Mouse (Mus musculus) lung, postnatal 0 days (tissue): ENCODE data around the gene Coil. TPM values are rescaled to one million over a fixed set of nuclear protein-coding genes. Genes with fewer than 3 reads are reported as not detected.
"Not testable (repeated sequence)": the region's sequence is repeated elsewhere in the genome, so short reads cannot be mapped to it uniquely, and the experiment has no call there.

ENCODE experiments used
- ATAC-seq: fragments of 200-750 bp; cut with Nextera tagmentation; 2 replicates; pipeline ENCODE4 v1.8.0; 2017; ENCODE audit warnings: moderate library complexity
- DNase-seq: peaks from one replicate; pipeline ENCODE4 v3.0.0-alpha.2; 2016; ENCODE audit warnings: low spot score
- H3K27ac ChIP-seq: fragments of 300-500 bp; sonication (generic); 2 replicates; pipeline ENCODE4 v1.5.1; 2014; ENCODE audit warnings: antibody characterized with exemption, mild to moderate bottlenecking, low read length, mixed read lengths
- H3K27me3 ChIP-seq: fragments of 300-500 bp; sonication (generic); replicated peaks from 2 replicates; pipeline ENCODE4 v1.6.1; 2014; ENCODE audit warnings: low read length, mixed read lengths; ENCODE audit not compliant: insufficient read depth
- H3K36me3 ChIP-seq: fragments of 300-500 bp; sonication (generic); 2 replicates; pipeline ENCODE4 v1.6.1; 2014; ENCODE audit warnings: low read length, mixed read lengths; ENCODE audit not compliant: insufficient read depth
- H3K4me1 ChIP-seq: fragments of 300-500 bp; sonication (generic); 2 replicates; pipeline ENCODE4 v1.6.1; 2014; ENCODE audit warnings: antibody characterized with exemption, low read depth, low read length, mixed read lengths; ENCODE audit not compliant: insufficient read depth
- H3K4me2 ChIP-seq: fragments of 300-500 bp; sonication (generic); replicated peaks from 2 replicates; pipeline ENCODE4 v1.6.1; 2014; ENCODE audit warnings: low read depth, mild to moderate bottlenecking, low read length, moderate library complexity, mixed read lengths
- H3K4me3 ChIP-seq: fragments of 300-500 bp; sonication (generic); 2 replicates; pipeline ENCODE4 v1.5.1; 2014; ENCODE audit warnings: low read depth, low read length
- H3K9ac ChIP-seq: fragments of 300-500 bp; sonication (generic); replicated peaks from 2 replicates; pipeline ENCODE4 v1.6.1; 2014; ENCODE audit warnings: low read depth, mild to moderate bottlenecking
- H3K9me3 ChIP-seq: fragments of 300-500 bp; sonication (generic); 2 replicates; pipeline ENCODE4 v1.6.1; 2016; ENCODE audit warnings: low read length, mixed read lengths
- CTCF ChIP-seq: IDR thresholded peaks from 2 replicates; pipeline ENCODE4 v1.5.1; 2016; ENCODE audit warnings: antibody characterized with exemption, mild to moderate bottlenecking
- EP300 ChIP-seq: IDR thresholded peaks from 2 replicates; pipeline ENCODE4 v1.6.1; 2016; ENCODE audit warnings: antibody characterized with exemption, mild to moderate bottlenecking, control low read depth
- WGBS: fragments of 180-500 bp; shearing (Covaris S2); extraction: QIAGEN DNeasy Blood & Tissue Kit; methylation state at CpG from one replicate; pipeline ENCODE4 v1.1.7; 2014; 5-methylcytosine and 5-hydroxymethylcytosine counted together
- polyA plus RNA-seq: library from polyadenylated mRNA; unstranded; fragments of >200 nt; fragmentation: Nextera tagmentation; extraction: Ambion mirVana; gene quantifications from 2 replicates; pipeline ENCODE4 v1.2.1, GENCODE M21; 2015

The Coil gene
- polyA plus RNA-seq, 1 experiment from 2014 or later = 5.6 TPM

GRCm38 (mm10) chr11:89035552-89035951, 65.5 kb downstream of the Coil start:
- no peaks in the 10 kb centered on the region for H3K27me3 ChIP-seq
- H3K4me3 ChIP-seq = no peak overlapping the region
- H3K9me3 ChIP-seq = no peaks in the 10 kb centered on the region
- H3K27ac ChIP-seq = no peak overlapping the region
- 63% methylated on average over 3 of the region's 3 CpGs for WGBS
- DNase-seq (peak; percentile 54), ATAC-seq (0 out of 2 replicates have a peak, but pooled peaks have one; percentile 12)
- H3K4me2 ChIP-seq = no peak overlapping the region
- no peaks in the 10 kb centered on the region for H3K4me1 ChIP-seq
- peaks cover 4% of the 10 kb centered on the region; the same call in 1 of the 2 replicates for H3K36me3 ChIP-seq
- no peak overlapping the region for H3K9ac ChIP-seq
- TF ChIP-seq CTCF = no peak
- peak; percentile 39; the same call in 1 of the 2 replicates for TF ChIP-seq EP300

- Histone ChIP-seq H3K36me3 (peaks cover 12% of the 10 kb centered on the region; the same call in 1 of the 2 replicates), H3K27ac (no peak overlapping the region), H3K27me3 (no peaks in the 10 kb centered on the region), H3K4me3 (no peak overlapping the region), H3K9ac (no peak overlapping the region), H3K9me3 (no peaks in the 10 kb centered on the region), H3K4me2 (no peak overlapping the region), H3K4me1 (no peaks in the 10 kb centered on the region)
- TF ChIP-seq CTCF (no peak), EP300 (no peak)
- ATAC-seq (no peak), DNase-seq (no peak)
- WGBS = 85% methylated on average over 6 of the region's 6 CpGs
These were observed 68.4 kb downstream of the Coil start for GRCm38 (mm10) chr11:89038496-89038895.

- TF ChIP-seq CTCF (peak; percentile 97), EP300 (no peak)
- H3K4me2 ChIP-seq = no peak overlapping the region
- H3K4me3 ChIP-seq = no peak overlapping the region
- H3K9ac ChIP-seq = no peak overlapping the region
- no peaks in the 10 kb centered on the region for H3K9me3 ChIP-seq
- no peak overlapping the region for H3K27ac ChIP-seq
- ATAC-seq (peak; percentile 47; the same call in 1 of the 2 replicates), DNase-seq (peak; percentile 73)
- no peaks in the 10 kb centered on the region for H3K27me3 ChIP-seq
- WGBS = 21% methylated on average over 3 of the region's 3 CpGs
- no peaks in the 10 kb centered on the region for H3K4me1 ChIP-seq
- H3K36me3 ChIP-seq = peaks cover 12% of the 10 kb centered on the region; the same call in 1 of the 2 replicates
These were observed 69.3 kb downstream of the Coil start for GRCm38 (mm10) chr11:89039325-89039724.

- not testable (repeated sequence) for H3K27ac ChIP-seq, DNase-seq, H3K4me3 ChIP-seq, H3K9me3 ChIP-seq, H3K4me2 ChIP-seq, ATAC-seq, H3K4me1 ChIP-seq, H3K9ac ChIP-seq, H3K27me3 ChIP-seq
- WGBS = 86% methylated on average over 6 of the region's 7 CpGs
- peaks cover 12% of the 10 kb centered on the region; the same call in 1 of the 2 replicates for H3K36me3 ChIP-seq
These were observed 71.0 kb downstream of the Coil start for GRCm38 (mm10) chr11:89041073-89041472.

Other genes with a start within 250 kb of the Coil start
- gene Akap1, start 105.7 kb upstream of the Coil start, polyA plus RNA-seq = 12.6 and 13.5 TPM in 2 replicates
- 63.0 and 68.8 TPM in 2 replicates for gene Scpep1, start 14.8 kb upstream of the Coil start, polyA plus RNA-seq
- not detected in 2 replicates for gene Elobl, start 3.3 kb upstream of the Coil start, polyA plus RNA-seq
- gene Trim25, start 29.1 kb downstream of the Coil start, polyA plus RNA-seq = 23.5 and 24.3 TPM in 2 replicates
- gene Dgke, start 96.6 kb downstream of the Coil start, polyA plus RNA-seq = 3.4 and 3.6 TPM in 2 replicates
- gene Gm525, start 103.6 kb downstream of the Coil start, polyA plus RNA-seq = 0.25 and 0.27 TPM in 2 replicates